Comparison of ENCODE assay signal across 11 mouse cellular contexts in genomic region chr15:88851507-88852149, GRCm38 (mm10). TPM values are rescaled to one million over a fixed set of nuclear protein-coding genes. Genes with fewer than 3 reads are reported as not detected.
DNase-seq lines count a peak whose midpoint lies in the region; ATAC-seq and TF ChIP-seq lines count a peak whose summit lies in the region.
"Had no signal": no experiment of that assay in that cellular context is flagged by ENCODE, and none has a peak within 500 bp of the region (broad histone marks: within the 10 kb centered on the region; RNA-seq: fewer than 3 reads in every experiment).

No protein-coding gene starts in this region.

- H3K9ac ChIP-seq in liver, adult 2 months (ENCODE audit: low read depth, low read length) = peak overlapping the region; percentile 40
- no peak overlapping the region for H3K9ac ChIP-seq in liver, embryonic 12.5 days

- H3K36me3 ChIP-seq in liver, adult 2 months (ENCODE audit: control insufficient read depth, insufficient read depth, low read length) = no peaks in the 10 kb centered on the region
- no peaks in the 10 kb centered on the region for H3K36me3 ChIP-seq in liver, embryonic 12.5 days

- H3K4me3 ChIP-seq in liver, adult 2 months (ENCODE audit: insufficient read depth, low read depth, low read length) = no peak overlapping the region
- H3K4me3 ChIP-seq in liver, embryonic 12.5 days = no peak overlapping the region

- peak; percentile 64 for DNase-seq in cerebellum, adult 11-12 months
- DNase-seq in liver, adult 2 months (ENCODE audit: extremely low read depth, low read depth, low spot score) = peak; percentile 95
- peak; percentile 94 to 96 for DNase-seq in lung, adult 18-20 months
- DNase-seq in urinary bladder, postnatal 25 days (ENCODE audit: low spot score) = peak; percentile 43
- no peak for DNase-seq in thymus, postnatal 25 days
- no peak for DNase-seq in spleen, adult 18-20 months
- DNase-seq: heart, adult 18-20 months; layer of hippocampus, postnatal 36 days; right cerebral cortex, postnatal 25 days had no signal

- H3K27ac ChIP-seq in liver, adult 2 months (replicated peaks; ENCODE audit: insufficient read depth, low read depth, low read length) = peak overlapping the region; percentile 69
- H3K27ac ChIP-seq in liver, embryonic 12.5 days = no peak overlapping the region

- TF ChIP-seq CTCF in liver, adult 2 months (IDR thresholded peaks at IDR 0.05; ENCODE audit: low read depth, low read length) = no peak

- no peaks in the 10 kb centered on the region for H3K79me2 ChIP-seq in liver, adult 2 months (ENCODE audit: control insufficient read depth, insufficient read depth, low read length)

- H3K27me3 ChIP-seq in liver, adult 2 months (ENCODE audit: control insufficient read depth, insufficient read depth, low read length) = no peaks in the 10 kb centered on the region
- peaks cover 15% of the 10 kb centered on the region for H3K27me3 ChIP-seq in liver, embryonic 12.5 days (replicated peaks)

- H3K9me3 ChIP-seq in liver, embryonic 12.5 days (replicated peaks) = no peaks in the 10 kb centered on the region

- H3K4me2 ChIP-seq in liver, embryonic 12.5 days = no peak overlapping the region

- no peak for TF ChIP-seq POLR2A in liver, adult 2 months (IDR thresholded peaks at IDR 0.05; ENCODE audit: extremely low read depth, insufficient read depth, low read length)

- no peak for ATAC-seq in cerebellum, adult (ENCODE audit: insufficient number of reproducible peaks, low FRiP score, low TSS enrichment)
- ATAC-seq in liver, embryonic 12.5 days = no peak

- WGBS in liver, adult 2 months = 25% methylated on average over 10 of the region's 10 CpGs
- WGBS in liver, embryonic 12.5 days (ENCODE audit: insufficient replicate concordance) = 64% methylated on average over 10 of the region's 10 CpGs

- peaks cover 44% of the 10 kb centered on the region for H3K4me1 ChIP-seq in liver, adult 2 months (ENCODE audit: control insufficient read depth, insufficient read depth, low read length)
- peaks cover 19% of the 10 kb centered on the region for H3K4me1 ChIP-seq in liver, embryonic 12.5 days

RNA-seq across cellular contexts. Expression of gene Pim3, which starts 10.4 kb away (rescaled TPM):
- total RNA-seq in liver, adult 2 months (2014; rRNA removed) = 59.7 and 68.3 TPM in 2 replicates
- 17.7 and 31.2 TPM in 2 replicates for polyA plus RNA-seq in liver, adult 2 months (2012; rRNA removed)
- 22.5 and 23.5 TPM in 2 replicates for polyA plus RNA-seq in liver, embryonic 12.5 days (2016; fragmentation: Nextera tagmentation; extraction: Ambion mirVana)

RNA-seq across cellular contexts. Expression of gene Creld2, which starts 32.2 kb away (rescaled TPM):
- 51.4 and 70.2 TPM in 2 replicates for total RNA-seq in liver, adult 2 months (2014; rRNA removed)
- 32.6 and 32.9 TPM in 2 replicates for polyA plus RNA-seq in liver, adult 2 months (2012; rRNA removed)
- 61.1 and 68.6 TPM in 2 replicates for polyA plus RNA-seq in liver, embryonic 12.5 days (2016; fragmentation: Nextera tagmentation; extraction: Ambion mirVana)

RNA-seq across cellular contexts. Expression of gene Alg12, which starts 32.5 kb away (rescaled TPM):
- total RNA-seq in liver, adult 2 months (2014; rRNA removed) = 4.9 and 5.8 TPM in 2 replicates
- 9.4 and 14.4 TPM in 2 replicates for polyA plus RNA-seq in liver, adult 2 months (2012; rRNA removed)
- polyA plus RNA-seq in liver, embryonic 12.5 days (2016; fragmentation: Nextera tagmentation; extraction: Ambion mirVana) = 6.9 and 7.6 TPM in 2 replicates

Comparison
In these comparisons a context has a peak if more than half of its experiments do, and no peak if none do; other contexts are left out.
1. DNase-seq: peak in cerebellum, adult 11-12 months (single experiment), liver, adult 2 months (single experiment), lung, adult 18-20 months (2 of 2) and urinary bladder, postnatal 25 days (single experiment); none in thymus, postnatal 25 days (single experiment) and spleen, adult 18-20 months (0 of 2).